Mouse (Mus musculus) limb, embryonic 11.5 days (tissue): ENCODE measurements around the gene 9130213A22Rik. TPM values are rescaled to one million over a fixed set of nuclear protein-coding genes. Genes with fewer than 3 reads are reported as not detected.

Experiments used
- ATAC-seq: fragments of 200-750 bp; cut with Nextera tagmentation; 2 replicates; pipeline ENCODE4 v1.8.0; 2017; ENCODE audit warnings: low read depth; ENCODE audit not compliant: insufficient number of reproducible peaks, low FRiP score, low TSS enrichment
- DNase-seq: peaks from one replicate; pipeline ENCODE4 v3.0.0-alpha.2; 2015; ENCODE audit warnings: low spot score
- H3K27ac ChIP-seq: fragments of 300-500 bp; sonication (generic); replicated peaks from 2 replicates; pipeline ENCODE4 v1.5.1; 2014; ENCODE audit warnings: low read depth, mild to moderate bottlenecking, low read length
- H3K27me3 ChIP-seq: fragments of 300-500 bp; sonication (generic); 2 replicates; pipeline ENCODE4 v1.6.1; 2014; ENCODE audit warnings: mild to moderate bottlenecking, low read length, mixed read lengths; ENCODE audit not compliant: control insufficient read depth, insufficient read depth
- H3K36me3 ChIP-seq: fragments of 300-500 bp; sonication (generic); 2 replicates; pipeline ENCODE4 v1.6.1; 2014; ENCODE audit warnings: mild to moderate bottlenecking, low read length, moderate library complexity, mixed read lengths; ENCODE audit not compliant: control insufficient read depth, insufficient read depth
- H3K4me1 ChIP-seq: fragments of 300-500 bp; sonication (generic); 2 replicates; pipeline ENCODE4 v1.6.1; 2014; ENCODE audit warnings: low read length, mixed read lengths; ENCODE audit not compliant: control insufficient read depth, insufficient read depth
- H3K4me2 ChIP-seq: fragments of 300-500 bp; sonication (generic); 2 replicates; pipeline ENCODE4 v1.6.1; 2014; ENCODE audit warnings: low read depth, mild to moderate bottlenecking, moderate library complexity; ENCODE audit not compliant: severe bottlenecking
- H3K4me3 ChIP-seq: fragments of 300-500 bp; sonication (generic); 2 replicates; pipeline ENCODE4 v1.5.1; 2014; ENCODE audit warnings: low read depth, low read length
- H3K9ac ChIP-seq: fragments of 300-500 bp; sonication (generic); 2 replicates; pipeline ENCODE4 v1.6.1; 2014; ENCODE audit warnings: mild to moderate bottlenecking, low read length
- H3K9me3 ChIP-seq: fragments of 300-500 bp; sonication (generic); 2 replicates; pipeline ENCODE4 v1.6.1; 2016; ENCODE audit warnings: low read length; ENCODE audit not compliant: control insufficient read depth
- WGBS: fragments of 180-500 bp; shearing (Covaris S2); extraction: QIAGEN DNeasy Blood & Tissue Kit; methylation state at CpG from one replicate; pipeline ENCODE4 v1.1.7; 2014; 5-methylcytosine and 5-hydroxymethylcytosine counted together
- polyA plus RNA-seq: library from polyadenylated mRNA; unstranded; fragments of >200 nt; fragmentation: Nextera tagmentation; extraction: Ambion mirVana; gene quantifications from 2 replicates; pipeline ENCODE4 v1.2.1, GENCODE M21; 2014

The 9130213A22Rik gene
- polyA plus RNA-seq, 1 experiment from 2014 or later = 0.19 TPM

DNA sequence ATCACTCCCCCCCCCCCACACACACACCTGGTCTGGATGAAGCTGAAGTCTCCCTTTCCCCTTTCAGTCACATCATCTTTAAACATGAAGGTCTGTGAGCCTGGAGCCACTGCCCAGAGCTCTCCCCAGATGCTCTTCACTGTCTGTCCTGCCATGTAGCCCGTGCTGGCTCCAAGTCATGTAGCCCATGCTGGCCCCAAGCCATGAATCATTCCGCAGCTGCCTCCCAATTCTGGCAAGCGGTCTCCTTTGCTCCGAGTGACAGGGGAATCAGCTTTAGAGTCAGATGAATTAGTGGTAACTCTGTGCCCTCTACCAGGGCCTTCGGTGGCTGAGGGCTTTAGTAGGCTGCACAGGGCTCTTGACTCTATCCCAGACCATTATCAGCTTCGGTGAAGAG is 27.3 kb upstream of the 9130213A22Rik start:
- H3K9me3 ChIP-seq = no peaks in the 10 kb centered on the region
- no peak overlapping the region for H3K27ac ChIP-seq
- H3K27me3 ChIP-seq = no peaks in the 10 kb centered on the region
- H3K4me3 ChIP-seq = no peak overlapping the region
- H3K4me2 ChIP-seq = no peak overlapping the region
- no peaks in the 10 kb centered on the region for H3K4me1 ChIP-seq
- ATAC-seq = no peak
- H3K9ac ChIP-seq = no peak overlapping the region
- 78% methylated on average over 6 of the region's 6 CpGs for WGBS
- H3K36me3 ChIP-seq = no peaks in the 10 kb centered on the region
- DNase-seq = no peak

DNA sequence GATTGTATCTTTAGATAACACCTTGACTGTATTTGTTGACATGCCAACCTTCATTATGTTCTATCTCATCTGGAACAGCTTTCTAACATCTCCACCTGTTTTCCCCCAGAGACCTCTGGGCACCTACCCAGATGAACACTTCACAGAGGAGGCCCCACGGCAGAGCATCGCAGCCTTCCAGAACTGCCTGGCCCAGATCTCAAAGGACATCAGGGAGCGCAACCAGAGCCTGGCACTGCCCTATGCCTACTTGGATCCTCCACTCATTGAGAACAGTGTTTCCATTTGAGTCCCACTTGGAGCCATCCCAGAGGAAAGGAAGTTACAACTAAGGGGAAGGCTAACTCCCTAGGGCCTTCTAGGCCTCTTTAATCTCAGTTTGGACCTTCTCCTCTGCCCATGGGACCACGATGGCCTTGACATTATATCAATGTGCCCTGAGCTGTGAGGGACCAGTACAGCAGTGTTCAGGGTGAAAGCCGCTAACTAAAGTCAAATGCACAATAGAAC is 26.1 kb upstream of the 9130213A22Rik start:
- DNase-seq = no peak
- 93% methylated on average over 5 of the region's 5 CpGs for WGBS
- H3K4me3 ChIP-seq = no peak overlapping the region
- H3K9me3 ChIP-seq = no peaks in the 10 kb centered on the region
- no peaks in the 10 kb centered on the region for H3K4me1 ChIP-seq
- no peak overlapping the region for H3K27ac ChIP-seq
- ATAC-seq = no peak
- H3K4me2 ChIP-seq = no peak overlapping the region
- no peaks in the 10 kb centered on the region for H3K27me3 ChIP-seq
- no peak overlapping the region for H3K9ac ChIP-seq
- H3K36me3 ChIP-seq = no peaks in the 10 kb centered on the region

DNA sequence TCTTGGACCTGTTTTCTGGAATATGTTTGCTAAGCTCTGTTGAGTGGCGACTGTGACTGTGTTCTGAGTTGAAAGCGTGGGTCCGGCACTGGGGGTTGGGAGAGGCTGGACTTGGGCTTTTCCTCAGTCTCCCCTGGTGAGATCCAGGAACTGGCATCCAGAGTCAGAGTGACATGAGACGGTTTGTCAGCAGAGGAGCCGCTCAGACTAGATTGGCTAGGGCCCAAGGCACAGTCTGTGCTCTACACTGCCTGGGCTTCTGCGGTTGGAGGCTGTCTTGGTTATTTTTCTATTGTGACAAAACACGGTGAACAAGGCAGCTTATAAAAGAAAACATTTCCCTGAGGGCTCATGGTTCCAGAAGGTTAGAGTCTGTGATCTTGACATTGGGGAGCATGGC is 25.2 kb upstream of the 9130213A22Rik start:
- H3K4me3 ChIP-seq = no peak overlapping the region
- no peaks in the 10 kb centered on the region for H3K9me3 ChIP-seq
- no peak overlapping the region for H3K27ac ChIP-seq
- H3K4me2 ChIP-seq = no peak overlapping the region
- no peaks in the 10 kb centered on the region for H3K36me3 ChIP-seq
- H3K4me1 ChIP-seq = no peaks in the 10 kb centered on the region
- no peak for ATAC-seq
- 86% methylated on average over 7 of the region's 7 CpGs for WGBS
- H3K9ac ChIP-seq = no peak overlapping the region
- DNase-seq = no peak
- H3K27me3 ChIP-seq = no peaks in the 10 kb centered on the region

DNA sequence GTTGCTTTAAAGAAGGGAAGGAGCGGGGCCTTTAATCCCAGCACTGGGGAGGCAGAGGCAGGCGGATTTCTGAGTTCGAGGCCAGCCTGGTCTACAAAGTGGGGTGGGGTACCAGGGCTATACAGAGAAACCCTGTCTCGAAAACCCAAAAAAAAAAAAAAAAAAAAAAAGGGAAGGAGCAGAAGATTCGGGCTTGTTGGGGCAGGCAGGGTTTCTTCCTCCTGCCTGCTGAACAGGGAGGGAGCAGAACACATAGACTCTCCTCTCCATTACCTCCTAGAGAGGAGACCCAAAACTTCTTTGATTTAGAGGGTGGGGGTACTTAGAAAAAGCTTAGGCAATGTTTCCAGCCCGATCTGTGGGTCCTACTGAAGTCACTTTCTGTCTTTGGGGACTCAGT is 13.0 kb upstream of the 9130213A22Rik start:
- ATAC-seq = no peak
- Histone ChIP-seq H3K27me3 (no peaks in the 10 kb centered on the region), H3K4me3 (no peak overlapping the region), H3K9me3 (no peaks in the 10 kb centered on the region), H3K9ac (no peak overlapping the region), H3K27ac (no peak overlapping the region), H3K4me1 (0 out of 2 replicates have a peak, but pooled peaks cover 5% of the 10 kb centered on the region), H3K36me3 (no peaks in the 10 kb centered on the region), H3K4me2 (no peak overlapping the region)
- 92% methylated on average over 6 of the region's 6 CpGs for WGBS
- DNase-seq = no peak

DNA sequence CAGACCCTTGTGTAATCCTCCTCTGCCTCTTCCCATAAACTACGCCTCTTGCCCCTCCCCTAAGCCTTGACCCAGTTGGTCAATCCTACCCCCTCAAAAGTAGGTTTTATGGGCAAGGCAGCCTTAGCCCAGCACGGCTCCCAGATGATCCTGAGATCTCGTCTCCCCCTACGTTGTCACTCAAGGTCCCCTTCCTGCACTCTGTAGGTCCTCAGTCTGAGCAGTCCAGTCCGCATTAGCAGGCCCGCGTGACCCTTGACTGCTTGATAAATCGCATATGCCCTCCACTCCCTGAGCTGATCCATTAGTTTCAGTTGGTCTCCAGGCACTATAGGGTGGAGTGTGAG is 12.2 kb upstream of the 9130213A22Rik start:
- Histone ChIP-seq H3K9ac (peak overlapping the region; percentile 41; the same call in 1 of the 2 replicates), H3K27me3 (no peaks in the 10 kb centered on the region), H3K4me2 (peak overlapping the region; percentile 71), H3K9me3 (no peaks in the 10 kb centered on the region), H3K27ac (no peak overlapping the region), H3K4me3 (peak overlapping the region; percentile 33), H3K36me3 (no peaks in the 10 kb centered on the region), H3K4me1 (0 out of 2 replicates have a peak, but pooled peaks cover 5% of the 10 kb centered on the region)
- DNase-seq = no peak
- WGBS = 23% methylated on average over 8 of the region's 8 CpGs
- no peak for ATAC-seq

DNA sequence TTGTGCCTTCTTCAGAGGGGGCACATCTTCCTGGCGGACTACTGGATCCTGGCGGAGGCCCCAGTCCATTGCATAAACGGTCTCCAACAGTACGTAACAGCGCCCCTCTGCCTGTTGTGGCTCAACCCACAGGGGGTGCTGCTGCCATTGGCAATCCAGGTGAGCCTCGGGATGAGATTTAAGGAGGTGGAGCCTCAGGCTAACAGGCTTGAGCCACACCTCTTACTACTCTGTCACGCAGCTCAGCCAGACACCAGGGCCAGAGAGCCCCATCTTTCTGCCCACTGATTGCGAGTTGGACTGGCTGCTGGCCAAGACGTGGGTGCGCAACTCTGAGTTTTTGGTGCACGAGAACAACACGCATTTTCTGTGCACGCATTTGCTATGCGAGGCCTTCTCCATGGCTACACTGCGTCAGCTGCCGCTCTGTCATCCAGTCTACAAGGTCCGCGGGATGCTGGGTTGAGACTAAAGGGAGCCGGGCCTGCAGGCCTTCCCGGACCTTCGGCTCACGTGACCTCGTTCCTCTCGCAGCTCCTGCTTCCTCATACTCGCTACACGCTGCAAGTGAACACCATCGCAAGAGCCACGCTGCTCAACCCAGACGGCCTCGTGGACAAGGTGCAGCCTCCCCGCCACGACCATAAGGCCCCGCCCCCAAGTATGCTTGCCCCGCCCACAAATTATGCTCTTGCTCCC is 11.7 kb upstream of the 9130213A22Rik start:
- ATAC-seq (peak; percentile 60), DNase-seq (peak; percentile 66)
- Histone ChIP-seq H3K9ac (peak overlapping the region; percentile 41), H3K27ac (no peak overlapping the region), H3K9me3 (no peaks in the 10 kb centered on the region), H3K27me3 (no peaks in the 10 kb centered on the region), H3K4me1 (0 out of 2 replicates have a peak, but pooled peaks cover 5% of the 10 kb centered on the region), H3K4me2 (peak overlapping the region; percentile 71), H3K4me3 (peak overlapping the region; percentile 33), H3K36me3 (no peaks in the 10 kb centered on the region)
- 2% methylated on average over 34 of the region's 34 CpGs for WGBS

DNA sequence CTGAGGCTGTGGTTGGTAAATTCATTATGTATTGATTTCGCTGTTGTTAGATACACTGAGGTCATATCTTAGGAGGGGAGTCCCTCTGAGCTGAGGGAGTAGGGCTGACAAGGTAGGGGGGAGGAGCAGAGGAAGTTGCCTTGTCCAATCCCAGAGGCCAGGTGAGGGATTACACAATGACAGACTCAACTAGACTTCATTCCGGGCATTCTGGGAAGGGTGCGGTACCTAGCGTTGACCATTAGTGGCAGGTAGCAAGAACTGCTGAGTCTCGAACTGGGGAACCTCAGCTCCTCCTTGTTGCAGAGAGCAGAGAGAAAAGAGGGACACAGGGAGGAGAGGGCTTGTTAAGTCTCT is 11.2 kb upstream of the 9130213A22Rik start:
- DNase-seq (peak; percentile 66), ATAC-seq (no peak)
- Histone ChIP-seq H3K9ac (no peak overlapping the region), H3K4me3 (peak overlapping the region; percentile 33), H3K27me3 (no peaks in the 10 kb centered on the region), H3K9me3 (no peaks in the 10 kb centered on the region), H3K27ac (no peak overlapping the region), H3K4me2 (peak overlapping the region; percentile 71), H3K4me1 (0 out of 2 replicates have a peak, but pooled peaks cover 5% of the 10 kb centered on the region), H3K36me3 (no peaks in the 10 kb centered on the region)
- WGBS = 23% methylated on average over 5 of the region's 5 CpGs

DNA sequence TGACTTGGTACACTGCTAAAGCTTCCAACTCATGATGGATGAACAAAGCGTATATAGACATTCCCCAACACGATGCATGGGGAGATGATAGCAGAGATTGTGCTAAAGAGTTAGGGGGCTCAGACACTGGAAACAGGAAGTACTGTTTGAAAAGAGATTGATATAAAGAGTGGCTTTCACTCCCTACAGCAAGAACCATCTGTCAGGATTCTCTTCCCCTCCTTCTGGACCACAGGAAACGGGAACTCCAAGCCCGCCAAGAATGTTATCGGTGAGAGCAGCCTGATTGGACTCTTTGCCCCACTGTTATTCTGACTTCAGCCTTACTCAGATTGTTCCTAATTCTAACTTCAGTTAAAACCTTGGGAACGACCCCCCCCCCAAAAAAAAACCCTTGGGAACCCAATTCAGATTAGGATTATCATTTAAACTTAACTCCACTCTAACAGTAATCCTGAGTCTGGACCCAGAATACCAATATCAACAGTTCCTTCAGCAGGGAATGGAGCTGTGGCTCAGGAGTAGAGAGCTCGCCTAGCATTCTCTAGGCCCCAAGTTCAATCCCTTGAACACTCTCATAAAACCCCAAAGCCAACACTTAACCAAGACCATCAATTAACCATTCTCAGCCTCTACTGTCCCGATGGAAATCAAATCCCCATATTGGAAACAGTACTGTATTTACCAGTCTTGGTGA is 6.2 kb upstream of the 9130213A22Rik start:
- no peak for DNase-seq
- H3K4me2 ChIP-seq = no peak overlapping the region
- WGBS = 74% methylated on average over 8 of the region's 8 CpGs

More for the DNA sequence above, 6.2 kb upstream of the 9130213A22Rik start:
- Histone ChIP-seq H3K4me1 (peaks cover 7% of the 10 kb centered on the region), H3K27ac (no peak overlapping the region), H3K36me3 (no peaks in the 10 kb centered on the region), H3K9me3 (no peaks in the 10 kb centered on the region), H3K27me3 (0 out of 2 replicates have a peak, but pooled peaks cover 3% of the 10 kb centered on the region), H3K4me3 (no peak overlapping the region), H3K9ac (no peak overlapping the region)
- ATAC-seq = no peak
